Comparison of ENCODE assay signal across 9 mouse cellular contexts in the genomic region with DNA sequence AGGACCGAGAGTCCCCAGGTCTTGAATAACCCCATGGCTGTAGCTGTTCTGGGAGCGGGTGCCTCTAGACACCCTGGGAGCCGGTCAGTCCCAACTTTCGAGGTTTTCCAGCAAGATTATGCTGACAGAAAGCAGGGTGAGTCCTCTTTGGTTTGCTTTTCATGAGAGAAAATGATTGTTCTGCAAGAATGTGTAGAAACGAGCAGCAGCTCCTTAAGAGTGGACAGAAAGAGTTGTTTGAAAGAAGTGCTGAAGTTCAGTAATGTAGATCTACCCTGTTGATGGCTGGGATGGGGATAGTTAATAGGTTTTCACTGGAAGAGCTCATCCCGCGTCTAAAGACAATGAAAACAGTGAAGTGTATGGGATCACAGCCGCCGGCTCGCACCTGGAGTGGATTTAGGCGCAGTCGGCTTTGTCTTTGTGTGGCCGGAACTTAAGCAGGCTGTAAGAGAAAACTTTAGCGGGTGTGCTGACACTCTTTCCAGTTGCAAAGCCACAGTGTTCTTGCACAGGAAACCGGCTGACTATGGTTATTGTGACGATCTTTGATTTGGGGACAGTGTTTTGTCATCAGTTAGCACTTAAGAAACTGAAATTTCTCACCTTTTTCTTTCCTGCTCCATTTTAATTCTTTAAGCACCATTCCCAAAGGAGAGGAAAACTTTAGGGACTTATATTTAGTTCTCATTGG. TPM values are rescaled to one million over a fixed set of nuclear protein-coding genes. Genes with fewer than 3 reads are reported as not detected.
DNase-seq lines count a peak whose midpoint lies in the region; ATAC-seq lines count a peak whose summit lies in the region.
"Had no signal": no experiment of that assay in that cellular context is flagged by ENCODE, and none has a peak within 500 bp of the region (broad histone marks: within the 10 kb centered on the region; RNA-seq: fewer than 3 reads in every experiment).

No protein-coding gene starts in this region.

- no peaks in the 10 kb centered on the region for H3K4me1 ChIP-seq in heart, embryonic 11.5 days (ENCODE audit: control insufficient read depth, insufficient read depth, low read length)
- peaks cover 3% of the 10 kb centered on the region; the same call in 1 of the 2 replicates for H3K4me1 ChIP-seq in midbrain, embryonic 16.5 days (ENCODE audit: control insufficient read depth, insufficient read depth, low read length)

- H3K36me3 ChIP-seq in heart, embryonic 11.5 days (ENCODE audit: control insufficient read depth, insufficient read depth, low read length) = no peaks in the 10 kb centered on the region
- no peaks in the 10 kb centered on the region for H3K36me3 ChIP-seq in midbrain, embryonic 16.5 days (ENCODE audit: control insufficient read depth, insufficient read depth, low read length)

- no peaks in the 10 kb centered on the region for H3K9me3 ChIP-seq in heart, embryonic 11.5 days (replicated peaks; ENCODE audit: control insufficient read depth, low read length)
- H3K9me3 ChIP-seq in midbrain, embryonic 16.5 days (replicated peaks; ENCODE audit: control insufficient read depth, low read length, poor library complexity, severe bottlenecking) = no peaks in the 10 kb centered on the region

- peak overlapping the region; percentile 92 for H3K4me2 ChIP-seq in heart, embryonic 11.5 days
- H3K4me2 ChIP-seq in midbrain, embryonic 16.5 days (ENCODE audit: low read length) = peak overlapping the region; percentile 77

- H3K4me3 ChIP-seq in heart, embryonic 11.5 days (ENCODE audit: low read depth, low read length) = peak overlapping the region; percentile 67
- peak overlapping the region; percentile 52 for H3K4me3 ChIP-seq in midbrain, embryonic 16.5 days (ENCODE audit: low read depth, low read length)

- DNase-seq in heart, postnatal 36 days = no peak
- DNase-seq in embryo, embryonic 10.5 days (ENCODE audit: low spot score) = peak; percentile 54
- peak; percentile 6 for DNase-seq in induced T-regulatory cell, adult 2 months (ENCODE audit: low read depth)
- no peak for DNase-seq in left cerebral cortex, postnatal 4 days
- DNase-seq in lung, postnatal 36 days = no peak

- no peak overlapping the region for H3K27ac ChIP-seq in heart, embryonic 11.5 days (ENCODE audit: low read depth, low read length)
- no peak overlapping the region for H3K27ac ChIP-seq in midbrain, embryonic 16.5 days (ENCODE audit: low read length)

- no peak for ATAC-seq in heart, embryonic 11.5 days (replicated peaks; ENCODE audit: insufficient number of reproducible peaks, low FRiP score, low TSS enrichment)
- 0 out of 2 replicates have a peak, but pooled peaks have one; percentile 36 for ATAC-seq in midbrain, embryonic 16.5 days
- no peak for ATAC-seq in granulocyte monocyte progenitor cell, adult 5-6 weeks (replicated peaks; ENCODE audit: poor library complexity, severe bottlenecking)

- 2% methylated on average over 16 of the region's 16 CpGs for WGBS in heart, embryonic 11.5 days (ENCODE audit: insufficient replicate concordance)
- WGBS in midbrain, embryonic 16.5 days = 2% methylated on average over 16 of the region's 16 CpGs

- H3K27me3 ChIP-seq in heart, embryonic 11.5 days (ENCODE audit: control insufficient read depth, insufficient read depth, low read length) = peaks cover 32% of the 10 kb centered on the region
- peaks cover 8% of the 10 kb centered on the region for H3K27me3 ChIP-seq in midbrain, embryonic 16.5 days (ENCODE audit: control insufficient read depth, insufficient read depth, low read depth, low read length)

- intact Hi-C loops in heart, postnatal 36 days (cut with DNase I) = no loop called here
- intact Hi-C loops in left cerebral cortex, postnatal 4 days (cut with DNase I) = no loop called here

- peak overlapping the region; percentile 58; the same call in 1 of the 2 replicates for H3K9ac ChIP-seq in heart, embryonic 11.5 days (ENCODE audit: low read depth, low read length)
- peak overlapping the region; percentile 53; the same call in 1 of the 2 replicates for H3K9ac ChIP-seq in midbrain, embryonic 16.5 days (ENCODE audit: low read depth, low read length)

RNA-seq across cellular contexts. Expression of gene Dmrta1, which starts 9.7 kb away (rescaled TPM):
- 0.66 and 0.75 TPM in 2 replicates for polyA plus RNA-seq in heart, embryonic 11.5 days (2014; fragmentation: Nextera tagmentation; extraction: Ambion mirVana)
- total RNA-seq in heart, postnatal 36 days (2021) = not detected
- polyA plus RNA-seq in midbrain, embryonic 16.5 days (2015; fragmentation: Nextera tagmentation; extraction: Ambion mirVana) = 0.20 and 0.42 TPM in 2 replicates
- total RNA-seq in granulocyte monocyte progenitor cell, adult 5-6 weeks (2014; fragmentation: Nextera tagmentation) = not detected in 2 replicates
- not detected in 2 replicates for total RNA-seq in granulocyte monocyte progenitor cell, adult 5-6 weeks (2017)
- 1 to 10 TPM; 1.0 to 1.4 TPM for total RNA-seq in left cerebral cortex, postnatal 4 days (2021)
- polyA plus RNA-seq: C2C12 had no signal

Comparison
In these comparisons a context has a peak if more than half of its experiments do, and no peak if none do; other contexts are left out.
1. DNase-seq: peak in embryo, embryonic 10.5 days (single experiment) and induced T-regulatory cell, adult 2 months (single experiment); none in heart, postnatal 36 days (0 of 2), left cerebral cortex, postnatal 4 days (single experiment) and lung, postnatal 36 days (single experiment).